Mouse (Mus musculus) stomach, postnatal 0 days (tissue): ENCODE data around the gene B3galt5. TPM values are rescaled to one million over a fixed set of nuclear protein-coding genes. Genes with fewer than 3 reads are reported as not detected.

Source experiments
- ATAC-seq: fragments of 200-750 bp; cut with Nextera tagmentation; 2 replicates; pipeline ENCODE4 v1.8.0; 2017; ENCODE audit not compliant: low FRiP score, low TSS enrichment
- DNase-seq: peaks from one replicate; pipeline ENCODE4 v3.0.0-alpha.2; 2016; ENCODE audit warnings: low spot score
- H3K27ac ChIP-seq: fragments of 300-500 bp; sonication (generic); replicated peaks from 2 replicates; pipeline ENCODE4 v1.5.1; 2014; ENCODE audit warnings: mild to moderate bottlenecking, control low read depth
- H3K27me3 ChIP-seq: fragments of 300-500 bp; sonication (generic); 2 replicates; pipeline ENCODE4 v1.6.1; 2014; ENCODE audit warnings: low read length; ENCODE audit not compliant: control insufficient read depth, insufficient read depth
- H3K36me3 ChIP-seq: fragments of 300-500 bp; sonication (generic); 2 replicates; pipeline ENCODE4 v1.6.1; 2014; ENCODE audit warnings: low read length, mixed read lengths; ENCODE audit not compliant: control insufficient read depth, insufficient read depth
- H3K4me1 ChIP-seq: fragments of 300-500 bp; sonication (generic); replicated peaks from 2 replicates; pipeline ENCODE4 v1.6.1; 2014; ENCODE audit warnings: antibody characterized with exemption; ENCODE audit not compliant: control insufficient read depth, insufficient read depth
- H3K4me2 ChIP-seq: fragments of 300-500 bp; sonication (generic); replicated peaks from 2 replicates; pipeline ENCODE4 v1.6.1; 2014; ENCODE audit warnings: low read depth, mild to moderate bottlenecking, control low read depth, moderate library complexity
- H3K4me3 ChIP-seq: fragments of 300-500 bp; sonication (generic); 2 replicates; pipeline ENCODE4 v1.5.1; 2014; ENCODE audit warnings: low read depth, low read length, control low read depth
- H3K9ac ChIP-seq: fragments of 300-500 bp; sonication (generic); 2 replicates; pipeline ENCODE4 v1.6.1; 2014; ENCODE audit warnings: mild to moderate bottlenecking, low read length, control low read depth, mixed read lengths
- H3K9me3 ChIP-seq: fragments of 300-500 bp; sonication (generic); 2 replicates; pipeline ENCODE4 v1.6.1; 2016; ENCODE audit warnings: low read length; ENCODE audit not compliant: control insufficient read depth
- CTCF ChIP-seq: IDR thresholded peaks from 2 replicates; pipeline ENCODE4 v1.5.1; 2016; ENCODE audit warnings: antibody characterized with exemption, low read depth, mild to moderate bottlenecking, moderate library complexity
- EP300 ChIP-seq: optimal IDR thresholded peaks from 2 replicates; pipeline ENCODE3; 2016; ENCODE audit warnings: antibody characterized with exemption
- WGBS: fragments of 180-500 bp; shearing (Covaris S2); extraction: QIAGEN DNeasy Blood & Tissue Kit; methylation state at CpG from one replicate; pipeline ENCODE4 v1.1.7; 2014; 5-methylcytosine and 5-hydroxymethylcytosine counted together
- polyA plus RNA-seq: library from polyadenylated mRNA; unstranded; fragments of >200 nt; fragmentation: Nextera tagmentation; extraction: Ambion mirVana; gene quantifications from 2 replicates; pipeline ENCODE4 v1.2.1, GENCODE M21; 2015

B3galt5 gene
- polyA plus RNA-seq, 1 experiment from 2014 or later: 8.7 TPM

DNA sequence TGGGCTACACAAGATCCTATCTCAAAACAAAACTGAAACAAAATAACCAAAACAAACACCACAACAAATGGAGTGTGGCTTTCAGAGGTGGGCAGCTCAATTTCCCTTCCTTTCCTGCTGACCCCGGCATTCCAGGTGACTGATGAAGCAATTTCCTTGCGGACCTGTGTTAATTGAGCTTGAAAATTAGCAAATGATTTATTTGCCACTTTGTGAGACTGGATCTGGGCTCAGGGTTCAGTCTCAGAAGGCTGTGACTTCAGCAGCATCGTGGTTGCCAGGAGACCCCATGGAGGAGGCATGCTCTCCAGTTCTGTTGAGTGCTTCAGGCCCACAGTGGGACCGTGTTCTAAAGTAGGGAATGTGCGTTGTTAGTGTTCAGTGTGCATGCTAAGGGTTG, 127.7 kb downstream of the B3galt5 start:
- Histone ChIP-seq H3K27ac (no peak overlapping the region), H3K36me3 (no peaks in the 10 kb centered on the region), H3K9me3 (no peaks in the 10 kb centered on the region), H3K9ac (no peak overlapping the region), H3K4me3 (no peak overlapping the region), H3K4me2 (0 out of 2 replicates have a peak overlapping the region, but pooled peaks have one; percentile 5), H3K4me1 (no peaks in the 10 kb centered on the region), H3K27me3 (no peaks in the 10 kb centered on the region)
- no peak for ATAC-seq
- DNase-seq: no peak
- WGBS: 61% methylated on average over 5 of the region's 5 CpGs
- TF ChIP-seq EP300: no peak
- TF ChIP-seq CTCF: no peak

DNA sequence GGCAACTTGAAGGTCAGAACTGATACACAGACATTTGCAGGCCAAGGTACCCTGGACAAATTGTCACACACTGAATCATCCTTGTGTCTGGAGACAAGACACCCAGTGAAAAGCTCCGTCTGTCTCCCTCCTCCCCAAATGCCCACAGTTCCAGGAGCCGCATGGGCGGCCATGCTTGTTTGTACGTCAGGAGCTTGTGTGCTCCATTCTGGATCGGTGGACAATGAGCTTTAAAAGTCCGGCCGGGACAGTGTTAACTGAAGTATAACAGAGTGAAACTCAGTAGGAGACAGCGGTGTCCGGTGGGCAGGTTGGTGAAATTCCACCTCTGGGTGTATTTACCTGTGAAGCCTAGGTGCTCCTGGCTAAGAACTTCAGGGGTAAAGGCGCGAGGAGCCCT, 129.3 kb downstream of the B3galt5 start:
- Histone ChIP-seq H3K27me3 (no peaks in the 10 kb centered on the region), H3K27ac (no peak overlapping the region), H3K4me2 (no peak overlapping the region), H3K9ac (no peak overlapping the region), H3K4me1 (no peaks in the 10 kb centered on the region), H3K36me3 (no peaks in the 10 kb centered on the region), H3K4me3 (no peak overlapping the region), H3K9me3 (no peaks in the 10 kb centered on the region)
- DNase-seq (no peak), ATAC-seq (no peak)
- 95% methylated on average over 11 of the region's 11 CpGs for WGBS
- TF ChIP-seq CTCF: no peak
- no peak for TF ChIP-seq EP300

Other genes with a start within 250 kb of the B3galt5 start
- 48.7 and 50.1 TPM in 2 replicates for gene Psmg1, start 244.8 kb upstream of the B3galt5 start, polyA plus RNA-seq
- gene Brwd1, start 153.3 kb upstream of the B3galt5 start, polyA plus RNA-seq: 29.1 and 31.6 TPM in 2 replicates
- 334 and 365 TPM in 2 replicates for gene Hmgn1, start 108.1 kb upstream of the B3galt5 start, polyA plus RNA-seq
- gene Wrb, start 90.4 kb upstream of the B3galt5 start, polyA plus RNA-seq: 29.9 and 33.1 TPM in 2 replicates
- 1.1 and 1.4 TPM in 2 replicates for gene Lca5l, start 43.5 kb upstream of the B3galt5 start, polyA plus RNA-seq
- gene Sh3bgr, start 35.4 kb upstream of the B3galt5 start, polyA plus RNA-seq: 32.1 and 35.6 TPM in 2 replicates
- gene Itgb2l, start 207.8 kb downstream of the B3galt5 start, polyA plus RNA-seq: 0.19 and 0.23 TPM in 2 replicates
- 64.5 and 71.2 TPM in 2 replicates for gene Pcp4, start 231.8 kb downstream of the B3galt5 start, polyA plus RNA-seq